Comparison of ENCODE assay signal across 8 mouse cellular contexts in the genomic region with DNA sequence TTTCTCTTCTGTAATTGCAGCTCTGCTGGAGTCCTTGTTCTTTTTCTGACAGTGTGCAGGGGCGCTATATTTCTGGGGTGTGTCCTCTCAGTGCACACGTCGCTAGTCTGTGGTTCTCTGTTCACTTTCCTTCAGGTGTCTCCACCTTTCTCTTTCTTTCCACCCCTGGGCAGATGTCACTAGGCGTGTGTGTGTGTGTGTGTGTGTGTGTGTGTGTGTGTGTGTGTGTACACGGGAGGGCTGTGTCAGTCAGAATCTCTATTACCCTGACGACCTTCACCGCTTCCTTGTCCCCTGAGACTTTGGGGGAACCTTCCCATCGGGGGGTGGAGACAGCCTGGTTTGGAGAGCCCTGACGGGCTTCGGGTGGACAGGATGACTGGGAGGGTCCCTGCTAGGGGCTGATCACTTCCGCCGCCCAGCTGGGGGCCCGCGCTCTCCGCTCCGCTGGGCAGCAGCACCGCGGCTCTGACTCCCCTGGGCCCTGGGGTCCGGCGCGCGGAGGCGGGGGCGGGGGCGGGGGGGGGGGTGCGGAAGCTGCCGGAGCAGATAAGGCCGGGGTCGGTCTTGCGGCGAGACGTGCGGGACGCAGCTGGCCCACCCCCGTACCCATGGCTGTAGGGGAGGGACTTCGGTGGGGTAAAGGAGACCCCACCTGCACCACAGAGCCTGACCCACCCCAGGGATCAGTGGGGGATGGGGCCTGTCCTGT. TPM values are rescaled to one million over a fixed set of nuclear protein-coding genes. Genes with fewer than 3 reads are reported as not detected.
DNase-seq lines count a peak whose midpoint lies in the region; ATAC-seq and TF ChIP-seq lines count a peak whose summit lies in the region.

No protein-coding gene starts in this region.

- TF ChIP-seq POLR2A in MEL (IDR thresholded peaks at IDR 0.05; ENCODE audit: control insufficient read depth in 1 of 2, insufficient read depth in 1 of 2, low read depth in 1 of 2, low read length in 2 of 2, poor library complexity in 1 of 2), result no peak

- H3K4me2 ChIP-seq in kidney, postnatal 0 days (ENCODE audit: low read length), result peak overlapping the region; percentile 96
- peak overlapping the region; percentile 91 for H3K4me2 ChIP-seq in forebrain, postnatal 0 days (ENCODE audit: low read depth)
- peak overlapping the region; percentile 69 for H3K4me2 ChIP-seq in liver, embryonic 14.5 days (ENCODE audit: low read depth)

- H3K9me3 ChIP-seq in kidney, postnatal 0 days (replicated peaks; ENCODE audit: low read length), result no peaks in the 10 kb centered on the region
- no peaks in the 10 kb centered on the region for H3K9me3 ChIP-seq in MEL (replicated peaks; ENCODE audit: insufficient read depth, low read length)
- no peaks in the 10 kb centered on the region for H3K9me3 ChIP-seq in forebrain, postnatal 0 days (ENCODE audit: low read length)
- no peaks in the 10 kb centered on the region for H3K9me3 ChIP-seq in liver, embryonic 14.5 days (ENCODE audit: control insufficient read depth, low read length)

- under 1% methylated on average over 33 of the region's 36 CpGs for WGBS in kidney, postnatal 0 days
- 3% methylated on average over 21 of the region's 36 CpGs for WGBS in forebrain, postnatal 0 days
- 2% methylated on average over 36 of the region's 36 CpGs for WGBS in liver, embryonic 14.5 days (ENCODE audit: insufficient replicate concordance)

- ATAC-seq in kidney, postnatal 0 days (replicated peaks; ENCODE audit: low FRiP score, low read depth), result peak; percentile 79
- ATAC-seq in forebrain, postnatal 0 days, result peak; percentile 75
- peak; percentile 34; the same call in 1 of the 2 replicates for ATAC-seq in liver, embryonic 14.5 days (ENCODE audit: insufficient read depth)

- peak overlapping the region; percentile 50 for H3K4me3 ChIP-seq in kidney, postnatal 0 days (replicated peaks; ENCODE audit: low read depth, low read length)
- H3K4me3 ChIP-seq in MEL (ENCODE audit: control insufficient read depth in 1 of 2, insufficient read depth in 1 of 2, low read depth in 2 of 2, low read length in 2 of 2), result peak overlapping the region; percentile 52 to 62
- H3K4me3 ChIP-seq in forebrain, postnatal 0 days (ENCODE audit: low read depth, low read length), result peak overlapping the region; percentile 49
- peak overlapping the region; percentile 45 to 48 for H3K4me3 ChIP-seq in liver, embryonic 14.5 days (ENCODE audit: insufficient read depth in 1 of 2, low read depth in 2 of 2, low read length in 2 of 2)

- DNase-seq in kidney, postnatal 0 days (ENCODE audit: low spot score), result peak; percentile 49
- DNase-seq in kidney, adult 8-10 months, result no peak
- no peak for DNase-seq in MEL (ENCODE audit: low read depth, low spot score)
- DNase-seq in forebrain, postnatal 0 days, result peak; percentile 61
- DNase-seq in liver, embryonic 14.5 days (ENCODE audit: low read depth in 3 of 3, low spot score in 3 of 3), result no peak
- DNase-seq in retina, postnatal 1 day, result peak; percentile 72
- DNase-seq in adrenal gland, postnatal 4 days (ENCODE audit: low spot score in 2 of 2), result no peak
- no peak for DNase-seq in layer of hippocampus, adult 8-10 months (ENCODE audit: low spot score in 2 of 2)

- 0 out of 2 replicates have a peak, but pooled peaks cover 3% of the 10 kb centered on the region for H3K4me1 ChIP-seq in kidney, postnatal 0 days (replicated peaks; ENCODE audit: insufficient read depth, low read length)
- H3K4me1 ChIP-seq in MEL (ENCODE audit: control insufficient read depth in 1 of 2, insufficient read depth in 2 of 2, low read length in 2 of 2), result peaks cover 5 to 11% of the 10 kb centered on the region in 2 experiments
- H3K4me1 ChIP-seq in forebrain, postnatal 0 days (ENCODE audit: insufficient read depth), result 0 out of 2 replicates have a peak, but pooled peaks cover 9% of the 10 kb centered on the region
- H3K4me1 ChIP-seq in liver, embryonic 14.5 days (replicated peaks; ENCODE audit: control insufficient read depth in 2 of 2, insufficient read depth in 2 of 2, low read length in 1 of 2), result peaks cover 2 to 8% of the 10 kb centered on the region in 2 experiments; a peak in 1 of 4 replicates

- H3K9ac ChIP-seq in kidney, postnatal 0 days (ENCODE audit: low read depth, low read length), result peak overlapping the region; percentile 75
- H3K9ac ChIP-seq in MEL (ENCODE audit: control insufficient read depth, low read depth, low read length, poor library complexity, severe bottlenecking), result peak overlapping the region; percentile 62
- peak overlapping the region; percentile 63 for H3K9ac ChIP-seq in forebrain, postnatal 0 days
- H3K9ac ChIP-seq in liver, embryonic 14.5 days (replicated peaks), result peak overlapping the region; percentile 34

- no peaks in the 10 kb centered on the region for H3K79me2 ChIP-seq in MEL (ENCODE audit: control insufficient read depth, insufficient read depth, low read length, poor library complexity)

- H3K27ac ChIP-seq in kidney, postnatal 0 days, result peak overlapping the region; percentile 13; the same call in 1 of the 2 replicates
- no peak overlapping the region for H3K27ac ChIP-seq in MEL (ENCODE audit: control insufficient read depth, low read depth, low read length)
- 0 out of 2 replicates have a peak overlapping the region, but pooled peaks have one; percentile 9 for H3K27ac ChIP-seq in forebrain, postnatal 0 days (ENCODE audit: low read depth, low read length)
- no peak overlapping the region for H3K27ac ChIP-seq in liver, embryonic 14.5 days

- no peak for TF ChIP-seq CTCF in kidney, postnatal 0 days (IDR thresholded peaks at IDR 0.05; ENCODE audit: low read depth)
- no peak for TF ChIP-seq CTCF in MEL (IDR thresholded peaks at IDR 0.05 in 2 of 3, conservative IDR thresholded peaks at IDR 0.05 in 1 of 3; ENCODE audit: control insufficient read depth in 1 of 3, insufficient read depth in 1 of 3, low read depth in 2 of 3, low read length in 3 of 3, poor library complexity in 1 of 3, severe bottlenecking in 1 of 3)
- peak; percentile 29; the same call in 1 of the 2 replicates for TF ChIP-seq CTCF in forebrain, postnatal 0 days (IDR thresholded peaks at IDR 0.05; ENCODE audit: low read depth)
- TF ChIP-seq CTCF in liver, embryonic 14.5 days (IDR thresholded peaks at IDR 0.05; ENCODE audit: low read depth), result no peak

- no peak for TF ChIP-seq EP300 in MEL (IDR thresholded peaks at IDR 0.05; ENCODE audit: low read depth in 1 of 2, low read length in 2 of 2)
- no peak for TF ChIP-seq EP300 in liver, embryonic 14.5 days (IDR thresholded peaks at IDR 0.05; ENCODE audit: low read depth)

- no peak for TF ChIP-seq RAD21 in MEL (IDR thresholded peaks at IDR 0.05; ENCODE audit: low read depth, low read length)

- no peaks in the 10 kb centered on the region for H3K36me3 ChIP-seq in kidney, postnatal 0 days (ENCODE audit: insufficient read depth, low read length)
- peaks cover 0 to 6% of the 10 kb centered on the region in 2 experiments; a peak in 2 of 4 replicates for H3K36me3 ChIP-seq in MEL (ENCODE audit: control insufficient read depth in 1 of 2, insufficient read depth in 2 of 2, low read length in 2 of 2)
- H3K36me3 ChIP-seq in forebrain, postnatal 0 days (ENCODE audit: insufficient read depth), result no peaks in the 10 kb centered on the region
- H3K36me3 ChIP-seq in liver, embryonic 14.5 days (replicated peaks; ENCODE audit: control insufficient read depth, insufficient read depth, low read depth), result no peaks in the 10 kb centered on the region

- no peaks in the 10 kb centered on the region for H3K27me3 ChIP-seq in kidney, postnatal 0 days (ENCODE audit: insufficient read depth, low read length)
- H3K27me3 ChIP-seq in MEL (ENCODE audit: control insufficient read depth in 1 of 2, insufficient read depth in 2 of 2, low read length in 2 of 2), result no peaks in the 10 kb centered on the region
- no peaks in the 10 kb centered on the region for H3K27me3 ChIP-seq in forebrain, postnatal 0 days (ENCODE audit: insufficient read depth, low read length)
- H3K27me3 ChIP-seq in liver, embryonic 14.5 days (ENCODE audit: control insufficient read depth, insufficient read depth, low read length), result no peaks in the 10 kb centered on the region

RNA-seq across cellular contexts. Expression of gene Spi1, which starts 3.7 kb away (rescaled TPM):
- 4.4 and 6.0 TPM in 2 replicates for polyA plus RNA-seq in kidney, postnatal 0 days (2015; fragmentation: Nextera tagmentation; extraction: Ambion mirVana)
- total RNA-seq in MEL (2012; rRNA removed), result 108 and 129 TPM in 2 replicates
- 100 to 1,000 TPM in 1 of 2 experiments, 10 to 100 TPM in 1; 95.9 to 142 TPM for polyA plus RNA-seq in MEL (2012; ENCODE audit: insufficient read depth in 1 of 2, insufficient read length in 2 of 2, low read depth in 1 of 2, low replicate concordance in 2 of 2, missing spikeins in 1 of 2)
- 2.2 and 3.9 TPM in 2 replicates for total RNA-seq in forebrain, postnatal 0 days (2014; rRNA removed)
- 4.7 and 5.1 TPM in 2 replicates for polyA plus RNA-seq in forebrain, postnatal 0 days (2015; fragmentation: Nextera tagmentation; extraction: Ambion mirVana)
- polyA plus RNA-seq in liver, embryonic 14.5 days (2012; rRNA removed), result 13.3 and 20.5 TPM in 2 replicates
- polyA plus RNA-seq in liver, embryonic 14.5 days (2014; fragmentation: Nextera tagmentation; extraction: Ambion mirVana), result 12.4 and 15.6 TPM in 2 replicates
- total RNA-seq in adrenal gland, postnatal 4 days (2021), result 1 to 10 TPM; 7.8 to 7.9 TPM
- total RNA-seq in layer of hippocampus, adult 8-10 months (2022), result 10 to 100 TPM in 2 of 4 experiments, 1 to 10 TPM in 2; 3.8 to 17.2 (median 9.7) TPM

RNA-seq across cellular contexts. Expression of gene Slc39a13, which starts 8.3 kb away (rescaled TPM):
- 39.9 and 41.8 TPM in 2 replicates for polyA plus RNA-seq in kidney, postnatal 0 days (2015; fragmentation: Nextera tagmentation; extraction: Ambion mirVana)
- total RNA-seq in MEL (2012; rRNA removed), result 7.7 and 9.4 TPM in 2 replicates
- 10 to 100 TPM in 1 of 2 experiments, not detected in 1; 19.1 TPM for polyA plus RNA-seq in MEL (2012; ENCODE audit: insufficient read depth in 1 of 2, insufficient read length in 2 of 2, low read depth in 1 of 2, low replicate concordance in 2 of 2, missing spikeins in 1 of 2)
- 25.5 and 26.8 TPM in 2 replicates for total RNA-seq in forebrain, postnatal 0 days (2014; rRNA removed)
- polyA plus RNA-seq in forebrain, postnatal 0 days (2015; fragmentation: Nextera tagmentation; extraction: Ambion mirVana), result 19.7 and 22.3 TPM in 2 replicates
- 11.1 and 11.2 TPM in 2 replicates for polyA plus RNA-seq in liver, embryonic 14.5 days (2012; rRNA removed)
- 8.1 and 8.4 TPM in 2 replicates for polyA plus RNA-seq in liver, embryonic 14.5 days (2014; fragmentation: Nextera tagmentation; extraction: Ambion mirVana)
- 10 to 100 TPM; 35.7 to 42.0 TPM for total RNA-seq in adrenal gland, postnatal 4 days (2021)
- total RNA-seq in layer of hippocampus, adult 8-10 months (2022), result 10 to 100 TPM; 28.7 to 40.0 (median 33.1) TPM

RNA-seq across cellular contexts. Expression of gene Psmc3, which starts 24.7 kb away (rescaled TPM):
- 287 and 307 TPM in 2 replicates for polyA plus RNA-seq in kidney, postnatal 0 days (2015; fragmentation: Nextera tagmentation; extraction: Ambion mirVana)
- 259 and 271 TPM in 2 replicates for total RNA-seq in MEL (2012; rRNA removed)
- 1,000 to 10,000 TPM in 1 of 2 experiments, 100 to 1,000 TPM in 1; 428 to 1,459 TPM for polyA plus RNA-seq in MEL (2012; ENCODE audit: insufficient read depth in 1 of 2, insufficient read length in 2 of 2, low read depth in 1 of 2, low replicate concordance in 2 of 2, missing spikeins in 1 of 2)
- 184 and 255 TPM in 2 replicates for total RNA-seq in forebrain, postnatal 0 days (2014; rRNA removed)
- polyA plus RNA-seq in forebrain, postnatal 0 days (2015; fragmentation: Nextera tagmentation; extraction: Ambion mirVana), result 242 and 253 TPM in 2 replicates
- 77.7 and 126 TPM in 2 replicates for polyA plus RNA-seq in liver, embryonic 14.5 days (2012; rRNA removed)
- 174 and 186 TPM in 2 replicates for polyA plus RNA-seq in liver, embryonic 14.5 days (2014; fragmentation: Nextera tagmentation; extraction: Ambion mirVana)
- total RNA-seq in adrenal gland, postnatal 4 days (2021), result 100 to 1,000 TPM; 203 to 210 TPM
- 100 to 1,000 TPM; 180 to 209 (median 206) TPM for total RNA-seq in layer of hippocampus, adult 8-10 months (2022)

RNA-seq across cellular contexts. Expression of gene Mybpc3, which starts 39.5 kb away (rescaled TPM):
- 0.08 and 0.13 TPM in 2 replicates for polyA plus RNA-seq in kidney, postnatal 0 days (2015; fragmentation: Nextera tagmentation; extraction: Ambion mirVana)
- 0.19 and 0.29 TPM in 2 replicates for total RNA-seq in MEL (2012; rRNA removed)
- polyA plus RNA-seq in MEL (2012; ENCODE audit: insufficient read depth in 1 of 2, insufficient read length in 2 of 2, low read depth in 1 of 2, low replicate concordance in 2 of 2, missing spikeins in 1 of 2), result under 1 TPM in 1 of 2 experiments, not detected in 1; 0.50 TPM
- total RNA-seq in forebrain, postnatal 0 days (2014; rRNA removed), result 0.38 TPM in 1 of 2 replicates, not detected in the other
- polyA plus RNA-seq in forebrain, postnatal 0 days (2015; fragmentation: Nextera tagmentation; extraction: Ambion mirVana), result 0.04 TPM in 1 of 2 replicates, not detected in the other
- 0.03 and 0.04 TPM in 2 replicates for polyA plus RNA-seq in liver, embryonic 14.5 days (2012; rRNA removed)
- not detected in 2 replicates for polyA plus RNA-seq in liver, embryonic 14.5 days (2014; fragmentation: Nextera tagmentation; extraction: Ambion mirVana)
- under 1 TPM in 1 of 2 experiments, not detected in 1; 0.17 TPM for total RNA-seq in adrenal gland, postnatal 4 days (2021)
- under 1 TPM; 0.09 to 0.22 (median 0.16) TPM for total RNA-seq in layer of hippocampus, adult 8-10 months (2022)

RNA-seq across cellular contexts. Expression of gene Rapsn, which starts 43.0 kb away (rescaled TPM):
- 5.7 and 6.1 TPM in 2 replicates for polyA plus RNA-seq in kidney, postnatal 0 days (2015; fragmentation: Nextera tagmentation; extraction: Ambion mirVana)
- total RNA-seq in MEL (2012; rRNA removed), result not detected in 2 replicates
- polyA plus RNA-seq in MEL (2012; ENCODE audit: insufficient read depth in 1 of 2, insufficient read length in 2 of 2, low read depth in 1 of 2, low replicate concordance in 2 of 2, missing spikeins in 1 of 2), result under 1 TPM in 1 of 2 experiments, not detected in 1; 0.10 TPM
- 0.38 and 1.2 TPM in 2 replicates for total RNA-seq in forebrain, postnatal 0 days (2014; rRNA removed)
- 0.93 and 1.1 TPM in 2 replicates for polyA plus RNA-seq in forebrain, postnatal 0 days (2015; fragmentation: Nextera tagmentation; extraction: Ambion mirVana)
- 0.55 and 0.78 TPM in 2 replicates for polyA plus RNA-seq in liver, embryonic 14.5 days (2012; rRNA removed)
- polyA plus RNA-seq in liver, embryonic 14.5 days (2014; fragmentation: Nextera tagmentation; extraction: Ambion mirVana), result 0.62 and 1.1 TPM in 2 replicates
- 1 to 10 TPM; 4.2 to 4.9 TPM for total RNA-seq in adrenal gland, postnatal 4 days (2021)
- total RNA-seq in layer of hippocampus, adult 8-10 months (2022), result under 1 TPM in 2 of 4 experiments, not detected in 2; 0.36 to 0.47 TPM

Comparison
In these comparisons a context has a peak if more than half of its experiments do, and no peak if none do; other contexts are left out.
1. DNase-seq: peak in kidney, postnatal 0 days (single experiment), forebrain, postnatal 0 days (single experiment) and retina, postnatal 1 day (single experiment); none in kidney, adult 8-10 months (0 of 2), MEL (single experiment), liver, embryonic 14.5 days (0 of 3), adrenal gland, postnatal 4 days (0 of 2) and layer of hippocampus, adult 8-10 months (0 of 2).
2. H3K27ac ChIP-seq: peak in kidney, postnatal 0 days (single experiment) and forebrain, postnatal 0 days (single experiment); none in MEL (single experiment) and liver, embryonic 14.5 days (single experiment).
3. Peak in every context shown above with its lines, with median percentiles within 50 percentile points of each other: ATAC-seq, H3K4me2 ChIP-seq, H3K4me3 ChIP-seq and H3K9ac ChIP-seq.